Mouse (Mus musculus): ENCODE measurements around the gene Pear1. TPM values are rescaled to one million over a fixed set of nuclear protein-coding genes. Genes with fewer than 3 reads are reported as not detected.

The Pear1 gene
- total RNA-seq, 2 experiments from 2014 or later = 19.6 to 19.7 TPM

DNA sequence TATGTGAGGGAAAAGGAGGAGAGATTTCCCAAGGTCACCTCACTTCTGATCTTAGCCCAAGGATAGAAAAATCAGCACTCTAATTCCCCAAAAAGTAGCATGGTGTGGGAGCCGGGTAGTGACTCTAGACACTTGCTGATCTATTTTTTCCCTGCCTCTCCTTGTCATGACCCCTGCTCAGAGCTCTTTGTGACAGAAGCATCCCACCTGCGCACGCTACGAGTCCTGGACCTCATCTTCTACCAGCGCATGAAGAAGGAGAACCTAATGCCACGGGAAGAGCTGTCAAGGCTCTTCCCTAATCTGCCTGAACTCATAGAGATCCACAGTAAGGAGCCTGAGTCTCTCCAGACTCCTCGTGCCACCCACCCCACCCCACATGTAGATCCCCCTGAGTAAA lies 97.9 kb downstream of the Pear1 start:
- DNase-seq = no peak

DNA sequence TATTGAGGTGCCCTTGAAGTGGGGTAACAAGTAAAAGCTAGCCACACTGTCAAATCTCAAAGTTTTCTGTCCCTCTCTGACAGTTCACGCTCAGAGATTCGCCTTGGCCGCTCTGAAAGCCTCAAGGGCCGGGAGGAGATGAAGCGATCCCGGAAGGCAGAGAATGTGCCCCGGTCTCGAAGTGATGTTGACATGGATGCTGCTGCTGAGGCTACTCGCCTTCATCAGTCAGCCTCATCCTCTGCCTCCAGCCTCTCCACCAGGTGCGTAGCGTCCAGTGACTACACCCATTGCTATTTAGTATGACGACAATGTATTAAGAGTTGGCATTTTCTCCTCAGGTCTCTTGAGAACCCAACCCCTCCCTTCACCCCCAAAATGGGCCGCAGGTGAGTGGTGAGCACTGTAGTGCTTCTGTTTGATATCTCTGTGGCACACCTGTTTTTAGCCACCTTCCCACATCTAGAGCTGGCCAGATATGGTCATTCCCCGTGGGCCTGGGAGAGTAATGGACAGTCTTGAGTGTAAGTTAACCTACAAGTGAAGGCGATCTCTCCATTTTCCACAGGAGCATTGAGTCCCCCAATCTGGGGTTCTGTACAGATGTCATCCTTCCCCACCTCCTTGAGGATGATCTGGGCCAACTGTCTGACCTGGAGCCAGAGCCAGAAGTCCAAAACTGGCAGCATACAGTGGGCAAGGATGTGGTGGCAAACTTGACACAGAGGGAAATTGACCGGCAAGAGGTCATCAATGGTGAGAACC lies 98.5 kb downstream of the Pear1 start:
- DNase-seq = no peak

DNA sequence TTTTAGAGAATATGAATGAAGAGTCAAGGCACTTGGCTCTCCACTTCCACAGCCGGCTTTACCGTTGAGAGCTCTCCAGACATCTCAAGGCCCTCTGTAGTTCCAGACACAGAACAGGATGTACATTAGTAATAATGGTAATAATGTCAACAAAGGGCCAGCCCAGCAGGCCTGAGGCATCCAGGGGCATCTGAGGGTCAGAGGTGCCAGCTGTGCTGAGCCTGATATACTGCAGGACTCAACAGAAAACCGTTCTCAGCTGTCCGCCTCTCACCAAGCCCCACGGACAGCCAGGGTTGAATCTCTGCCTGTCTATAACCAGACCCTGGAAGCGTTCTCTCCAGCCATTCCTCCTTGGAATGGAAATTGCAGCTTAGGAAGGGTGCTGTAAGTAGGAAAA lies 99.5 kb downstream of the Pear1 start:
- no peak for DNase-seq

DNA sequence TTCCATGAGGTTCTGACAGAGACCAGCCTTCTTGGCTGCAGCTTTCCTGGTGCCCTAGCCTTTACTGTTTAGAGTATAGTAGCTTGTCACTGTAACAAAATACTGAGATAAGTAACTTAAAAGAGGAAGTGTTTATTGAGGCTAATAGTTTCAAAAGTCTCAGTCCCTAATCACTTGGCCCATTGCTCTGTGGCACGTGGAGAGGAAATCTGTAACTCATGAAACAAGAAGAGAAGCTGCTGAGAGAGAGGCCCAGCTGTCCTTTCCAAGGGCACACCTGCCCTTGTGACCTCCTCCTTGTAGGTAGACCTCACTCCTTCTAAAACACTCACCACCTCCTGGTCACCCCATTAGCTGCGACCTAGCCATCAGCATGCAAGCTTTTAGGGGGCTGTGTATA lies 105.6 kb downstream of the Pear1 start:
- no peak for DNase-seq

Other genes with a start within 250 kb of the Pear1 start
- 10 to 100 TPM; 19.0 to 20.3 TPM for gene Arhgef11, start 206.7 kb downstream of the Pear1 start, total RNA-seq (2021)
- gene Lrrc71, start 75.7 kb downstream of the Pear1 start, total RNA-seq (2021) = under 1 TPM in 1 of 2 experiments, not detected in 1; 0.11 TPM
- under 1 TPM; 0.09 TPM for gene Ntrk1, start 29.1 kb downstream of the Pear1 start, total RNA-seq (2021)
- gene Insrr, start 27.4 kb downstream of the Pear1 start, total RNA-seq (2021) = under 1 TPM; 0.19 to 0.56 TPM
- gene Sh2d2a, start 22.4 kb upstream of the Pear1 start, total RNA-seq (2021) = under 1 TPM in 1 of 2 experiments, not detected in 1; 0.18 TPM
- gene Prcc, start 61.3 kb upstream of the Pear1 start, total RNA-seq (2021) = 10 to 100 TPM; 44.2 to 47.7 TPM
- gene Hdgf, start 82.0 kb upstream of the Pear1 start, total RNA-seq (2021) = 100 to 1,000 TPM; 192 to 197 TPM
- 10 to 100 TPM; 47.3 to 55.6 TPM for gene Mrpl24, start 95.2 kb upstream of the Pear1 start, total RNA-seq (2021)
- 10 to 100 TPM; 10.7 to 15.0 TPM for gene Isg20l2, start 106.0 kb upstream of the Pear1 start, total RNA-seq (2021)
- gene Rrnad1, start 106.4 kb upstream of the Pear1 start, total RNA-seq (2021) = 1 to 10 TPM; 4.8 to 7.0 TPM
- gene Crabp2, start 124.4 kb upstream of the Pear1 start, total RNA-seq (2021) = 1 to 10 TPM in 1 of 2 experiments, under 1 TPM in 1; 0.96 to 1.1 TPM
- 10 to 100 TPM; 72.4 to 87.7 TPM for gene Nes, start 146.8 kb upstream of the Pear1 start, total RNA-seq (2021)
- 1 to 10 TPM in 1 of 2 experiments, under 1 TPM in 1; 0.61 to 1.9 TPM for gene Bcan, start 175.9 kb upstream of the Pear1 start, total RNA-seq (2021)
- not detected for gene Hapln2, start 203.3 kb upstream of the Pear1 start, total RNA-seq (2021)
- gene Gpatch4, start 218.8 kb upstream of the Pear1 start, total RNA-seq (2021) = 10 to 100 TPM; 12.5 to 14.7 TPM
- gene Naxe, start 234.2 kb upstream of the Pear1 start, total RNA-seq (2021) = 10 to 100 TPM; 52.5 to 57.1 TPM